Mouse (Mus musculus): Measurements from ENCODE around the gene Ppp1r21.

DNA sequence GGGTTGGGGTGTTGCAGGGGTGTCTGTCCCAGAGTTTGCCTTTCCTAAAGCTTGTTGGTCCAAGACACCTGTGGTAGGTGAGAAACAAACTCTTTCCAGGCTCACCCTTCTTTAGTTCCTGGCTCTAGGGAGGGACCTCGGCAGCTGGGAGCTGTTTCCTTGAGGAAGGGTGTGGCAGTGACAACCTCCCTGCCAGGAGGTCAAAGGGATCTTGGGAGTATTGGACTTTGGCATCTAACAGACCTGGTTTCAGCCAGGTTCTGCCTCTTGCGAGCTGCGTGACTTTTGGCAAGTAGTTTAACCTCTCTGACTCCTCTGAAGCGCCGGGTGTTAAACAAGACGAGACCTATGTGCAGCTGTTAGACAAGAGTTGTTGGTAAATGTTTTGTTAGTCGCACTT lies 97.2 kb downstream of the Ppp1r21 start:
- TF ChIP-seq CTCF (IDR thresholded peaks at IDR 0.05; ENCODE audit: control insufficient read depth, insufficient read depth, low read length) (no peak), POLR2A (IDR thresholded peaks at IDR 0.05; ENCODE audit: borderline replicate concordance, control insufficient read depth, low read depth, low read length) (no peak)

Measured in bone marrow, adult 2 months (tissue).